Mouse (Mus musculus) neural tube, embryonic 13.5 days (tissue): ENCODE measurements at regions not wholly inside any gene's neighbourhood (a gene's known extent, or its start where the extent isn't known, plus 50 kb on each side); places are given as distances from the start of the nearest gene placed in this dataset. TPM values are rescaled to one million over a fixed set of nuclear protein-coding genes. Genes with fewer than 3 reads are reported as not detected.

ENCODE experiments used
- microRNA counts: library from miRNA; unstranded; fragments of <30 nt; microRNA quantifications from one replicate; lab custom pipeline; 2016
- microRNA-seq: library from miRNA; unstranded; fragments of <30 nt; microRNA quantifications from one replicate; pipeline ENCODE4, GENCODE M21; 2016

MicroRNA genes in the stretch of these regions (microRNA counts, 519-probe panel; counts per million panel counts)
- not detected for microRNA mmu-miR-466j (lab: Ali Mortazavi, UCI)

Small RNAs in the stretch of these regions (microRNA-seq; reads per million reads assigned to microRNA genes)
- gene Mir466j: not detected
- not detected for gene Mir6408
